Mouse (Mus musculus): ENCODE measurements around the gene Cyb561d2. TPM values are rescaled to one million over a fixed set of nuclear protein-coding genes. Genes with fewer than 3 reads are reported as not detected.
"Not testable (repeated sequence)": the region's sequence is repeated elsewhere in the genome, so short reads cannot be mapped to it uniquely, and the experiment has no call there.

Gene Cyb561d2
- polyA plus RNA-seq, 1 experiment from 2014 or later: 35.1 TPM

- Histone ChIP-seq H3K9me3 (ENCODE audit: control insufficient read depth, low read length) (no peaks in the 10 kb centered on the region), H3K4me1 (ENCODE audit: control insufficient read depth, insufficient read depth, low read length) (peaks cover 22% of the 10 kb centered on the region), H3K36me3 (ENCODE audit: control insufficient read depth, insufficient read depth, low read length) (peaks cover 36% of the 10 kb centered on the region), H3K27ac (replicated peaks; ENCODE audit: low read depth, low read length) (0 out of 2 replicates have a peak overlapping the region, but pooled peaks have one; percentile 41), H3K4me3 (replicated peaks; ENCODE audit: low read depth, low read length) (no peak overlapping the region), H3K4me2 (ENCODE audit: low read length) (no peak overlapping the region), H3K9ac (replicated peaks; ENCODE audit: low read length) (no peak overlapping the region), H3K27me3 (ENCODE audit: control insufficient read depth, insufficient read depth, low read length) (no peaks in the 10 kb centered on the region)
- DNase-seq (no peak), ATAC-seq (ENCODE audit: low FRiP score, low TSS enrichment) (no peak)
- 89% methylated on average over 14 of the region's 14 CpGs for WGBS
Measured at GRCm38 (mm10) chr9:107575579-107576356, 33.8 kb upstream of the Cyb561d2 start.

GRCm38 (mm10) chr9:107573774-107574173 lies 31.8 kb upstream of the Cyb561d2 start:
- ATAC-seq (ENCODE audit: low FRiP score, low TSS enrichment); H3K9me3 ChIP-seq (ENCODE audit: control insufficient read depth, low read length); H3K27ac ChIP-seq (replicated peaks; ENCODE audit: low read depth, low read length); H3K4me3 ChIP-seq (replicated peaks; ENCODE audit: low read depth, low read length); H3K9ac ChIP-seq (replicated peaks; ENCODE audit: low read length); H3K27me3 ChIP-seq (ENCODE audit: control insufficient read depth, insufficient read depth, low read length); H3K4me2 ChIP-seq (ENCODE audit: low read length); DNase-seq: not testable (repeated sequence)
- Histone ChIP-seq H3K36me3 (ENCODE audit: control insufficient read depth, insufficient read depth, low read length) (peaks cover 41% of the 10 kb centered on the region), H3K4me1 (ENCODE audit: control insufficient read depth, insufficient read depth, low read length) (peaks cover 25% of the 10 kb centered on the region)
- WGBS: 81% methylated on average over 6 of the region's 6 CpGs

GRCm38 (mm10) chr9:107572327-107572662 lies 30.3 kb upstream of the Cyb561d2 start:
- no peaks in the 10 kb centered on the region for H3K9me3 ChIP-seq (ENCODE audit: control insufficient read depth, low read length)
- peaks cover 41% of the 10 kb centered on the region for H3K36me3 ChIP-seq (ENCODE audit: control insufficient read depth, insufficient read depth, low read length)
- no peaks in the 10 kb centered on the region for H3K27me3 ChIP-seq (ENCODE audit: control insufficient read depth, insufficient read depth, low read length)
- H3K9ac ChIP-seq (replicated peaks; ENCODE audit: low read length): no peak overlapping the region
- ATAC-seq (ENCODE audit: low FRiP score, low TSS enrichment): no peak
- 100% methylated on average over 2 of the region's 2 CpGs for WGBS
- no peak overlapping the region for H3K27ac ChIP-seq (replicated peaks; ENCODE audit: low read depth, low read length)
- no peak overlapping the region for H3K4me2 ChIP-seq (ENCODE audit: low read length)
- H3K4me1 ChIP-seq (ENCODE audit: control insufficient read depth, insufficient read depth, low read length): peaks cover 36% of the 10 kb centered on the region
- no peak for DNase-seq
- no peak overlapping the region for H3K4me3 ChIP-seq (replicated peaks; ENCODE audit: low read depth, low read length)

- Histone ChIP-seq H3K27ac (replicated peaks; ENCODE audit: low read depth, low read length) (no peak overlapping the region), H3K9ac (replicated peaks; ENCODE audit: low read length) (no peak overlapping the region), H3K36me3 (ENCODE audit: control insufficient read depth, insufficient read depth, low read length) (peaks cover 41% of the 10 kb centered on the region), H3K27me3 (ENCODE audit: control insufficient read depth, insufficient read depth, low read length) (no peaks in the 10 kb centered on the region), H3K4me2 (ENCODE audit: low read length) (peak overlapping the region; percentile 83), H3K9me3 (ENCODE audit: control insufficient read depth, low read length) (no peaks in the 10 kb centered on the region), H3K4me3 (replicated peaks; ENCODE audit: low read depth, low read length) (no peak overlapping the region), H3K4me1 (ENCODE audit: control insufficient read depth, insufficient read depth, low read length) (peaks cover 32% of the 10 kb centered on the region)
- no peak for ATAC-seq (ENCODE audit: low FRiP score, low TSS enrichment)
- 95% methylated on average over 22 of the region's 22 CpGs for WGBS
- DNase-seq: no peak
Measured at GRCm38 (mm10) chr9:107571534-107572326, 29.7 kb upstream of the Cyb561d2 start.

- H3K4me3 ChIP-seq (replicated peaks; ENCODE audit: low read depth, low read length): peak overlapping the region; percentile 85
- 94% methylated on average over 21 of the region's 21 CpGs for WGBS
Measured at GRCm38 (mm10) chr9:107570845-107571244, 28.9 kb upstream of the Cyb561d2 start.

GRCm38 (mm10) chr9:107570016-107570415 lies 28.0 kb upstream of the Cyb561d2 start:
- Histone ChIP-seq H3K27me3 (ENCODE audit: control insufficient read depth, insufficient read depth, low read length) (no peaks in the 10 kb centered on the region), H3K4me3 (replicated peaks; ENCODE audit: low read depth, low read length) (peak overlapping the region; percentile 85), H3K9me3 (ENCODE audit: control insufficient read depth, low read length) (no peaks in the 10 kb centered on the region), H3K4me1 (ENCODE audit: control insufficient read depth, insufficient read depth, low read length) (peaks cover 32% of the 10 kb centered on the region), H3K27ac (replicated peaks; ENCODE audit: low read depth, low read length) (peak overlapping the region; percentile 88), H3K4me2 (ENCODE audit: low read length) (peak overlapping the region; percentile 83), H3K36me3 (ENCODE audit: control insufficient read depth, insufficient read depth, low read length) (peaks cover 57% of the 10 kb centered on the region), H3K9ac (replicated peaks; ENCODE audit: low read length) (peak overlapping the region; percentile 80)
- no peak for DNase-seq
- WGBS: 46% methylated on average over 13 of the region's 13 CpGs
- no peak for ATAC-seq (ENCODE audit: low FRiP score, low TSS enrichment)

More at GRCm38 (mm10) chr9:107570845-107571244, 28.9 kb upstream of the Cyb561d2 start:
- peaks cover 49% of the 10 kb centered on the region for H3K36me3 ChIP-seq (ENCODE audit: control insufficient read depth, insufficient read depth, low read length)
- peaks cover 32% of the 10 kb centered on the region for H3K4me1 ChIP-seq (ENCODE audit: control insufficient read depth, insufficient read depth, low read length)
- peak overlapping the region; percentile 83 for H3K4me2 ChIP-seq (ENCODE audit: low read length)
- DNase-seq: no peak
- no peaks in the 10 kb centered on the region for H3K9me3 ChIP-seq (ENCODE audit: control insufficient read depth, low read length)
- ATAC-seq (ENCODE audit: low FRiP score, low TSS enrichment): no peak
- peak overlapping the region; percentile 80 for H3K9ac ChIP-seq (replicated peaks; ENCODE audit: low read length)
- no peaks in the 10 kb centered on the region for H3K27me3 ChIP-seq (ENCODE audit: control insufficient read depth, insufficient read depth, low read length)
- H3K27ac ChIP-seq (replicated peaks; ENCODE audit: low read depth, low read length): no peak overlapping the region

GRCm38 (mm10) chr9:107569270-107569669 lies 27.3 kb upstream of the Cyb561d2 start:
- peaks cover 32% of the 10 kb centered on the region for H3K4me1 ChIP-seq (ENCODE audit: control insufficient read depth, insufficient read depth, low read length)
- ATAC-seq (ENCODE audit: low FRiP score, low TSS enrichment): peak; percentile 54
- WGBS: under 1% methylated on average over 23 of the region's 23 CpGs
- H3K4me3 ChIP-seq (replicated peaks; ENCODE audit: low read depth, low read length): peak overlapping the region; percentile 85
- no peaks in the 10 kb centered on the region for H3K27me3 ChIP-seq (ENCODE audit: control insufficient read depth, insufficient read depth, low read length)
- peak overlapping the region; percentile 83 for H3K4me2 ChIP-seq (ENCODE audit: low read length)
- no peak for DNase-seq
- H3K36me3 ChIP-seq (ENCODE audit: control insufficient read depth, insufficient read depth, low read length): peaks cover 57% of the 10 kb centered on the region
- H3K9me3 ChIP-seq (ENCODE audit: control insufficient read depth, low read length): no peaks in the 10 kb centered on the region
- H3K27ac ChIP-seq (replicated peaks; ENCODE audit: low read depth, low read length): peak overlapping the region; percentile 88
- peak overlapping the region; percentile 80 for H3K9ac ChIP-seq (replicated peaks; ENCODE audit: low read length)

- peaks cover 56% of the 10 kb centered on the region for H3K36me3 ChIP-seq (ENCODE audit: control insufficient read depth, insufficient read depth, low read length)
- H3K27me3 ChIP-seq (ENCODE audit: control insufficient read depth, insufficient read depth, low read length): no peaks in the 10 kb centered on the region
- peak overlapping the region; percentile 88 for H3K27ac ChIP-seq (replicated peaks; ENCODE audit: low read depth, low read length)
- H3K4me2 ChIP-seq (ENCODE audit: low read length): peak overlapping the region; percentile 83
- peak overlapping the region; percentile 85 for H3K4me3 ChIP-seq (replicated peaks; ENCODE audit: low read depth, low read length)
- peaks cover 38% of the 10 kb centered on the region for H3K4me1 ChIP-seq (ENCODE audit: control insufficient read depth, insufficient read depth, low read length)
- H3K9me3 ChIP-seq (ENCODE audit: control insufficient read depth, low read length): no peaks in the 10 kb centered on the region
- peak overlapping the region; percentile 80 for H3K9ac ChIP-seq (replicated peaks; ENCODE audit: low read length)
- ATAC-seq (ENCODE audit: low FRiP score, low TSS enrichment): peak; percentile 90
- WGBS: under 1% methylated on average over 41 of the region's 41 CpGs
- peak; percentile 95 for DNase-seq
Measured at GRCm38 (mm10) chr9:107568331-107569261, 26.6 kb upstream of the Cyb561d2 start.

Data from midbrain, embryonic 14.5 days (tissue).